Mouse (Mus musculus) MEL (cell line): ENCODE results near the gene Sez6.

Experiments used
- CHD2 ChIP-seq: IDR thresholded peaks from 2 replicates; pipeline ENCODE4 v1.6.1; 2011; ENCODE audit warnings: low read length, improper control_type of control experiment
- CTCF ChIP-seq, 3 experiments: IDR thresholded peaks in 2 of 3; conservative IDR thresholded peaks in 1 of 3; 2 replicates each; pipeline ENCODE4 v1.5.1; 2011 to 2012; ENCODE audit warnings: low read length in 3 of 3, low read depth in 2 of 3, mild to moderate bottlenecking in 2 of 3, improper control_type of control experiment in 1 of 3, inconsistent platforms in 1 of 3, mixed read lengths in 1 of 3, moderate library complexity in 1 of 3; ENCODE audit not compliant: control insufficient read depth in 1 of 3, insufficient read depth in 1 of 3, poor library complexity in 1 of 3, severe bottlenecking in 1 of 3
- ETS1 ChIP-seq: IDR thresholded peaks from 2 replicates; pipeline ENCODE4 v1.6.1; 2012; ENCODE audit warnings: low read depth, mild to moderate bottlenecking, inconsistent platforms, low read length, improper control_type of control experiment, moderate library complexity
- MAX ChIP-seq: IDR thresholded peaks from 2 replicates; pipeline ENCODE4 v1.6.1; 2011; ENCODE audit warnings: low read length, improper control_type of control experiment
- UBTF ChIP-seq: IDR thresholded peaks from 2 replicates; pipeline ENCODE4 v1.6.1; 2012; ENCODE audit warnings: low read depth, mild to moderate bottlenecking, inconsistent platforms, low read length, improper control_type of control experiment, moderate library complexity, borderline replicate concordance; ENCODE audit not compliant: insufficient read depth

GRCm38 (mm10) chr11:77934568-77935311 is 4.1 kb downstream of the Sez6 start:
- TF ChIP-seq ETS1 (no peak), CHD2 (no peak), MAX (no peak), UBTF (no peak), CTCF (IDR thresholded peaks at IDR 0.05 in 2 of 3, conservative IDR thresholded peaks at IDR 0.05 in 1 of 3; ENCODE audit: control insufficient read depth in 1 of 3, insufficient read depth in 1 of 3, low read depth in 2 of 3, low read length in 3 of 3, poor library complexity in 1 of 3, severe bottlenecking in 1 of 3) (no peak)
